Mouse (Mus musculus) ES-E14 (cell line): ENCODE measurements around the gene Olfr301. TPM values are rescaled to one million over a fixed set of nuclear protein-coding genes. Genes with fewer than 3 reads are reported as not detected.

Experiments
- DNase-seq: peaks from one replicate; pipeline ENCODE4 v3.0.0-alpha.2; 2013; ENCODE audit warnings: low read depth, low spot score
- H3K27ac ChIP-seq: 2 replicates; pipeline ENCODE4 v1.5.1; 2012; ENCODE audit warnings: low read depth, mild to moderate bottlenecking, low read length, moderate library complexity, mixed read lengths; ENCODE audit not compliant: poor library complexity, insufficient read depth, severe bottlenecking
- H3K36me3 ChIP-seq: 2 replicates; pipeline ENCODE4 v1.6.1; 2012; ENCODE audit warnings: mild to moderate bottlenecking, low read length, moderate library complexity, mixed read lengths; ENCODE audit not compliant: control insufficient read depth, poor library complexity, insufficient read depth, severe bottlenecking
- H3K4me1 ChIP-seq, 2 experiments: fragments of 150-350 bp in 1 of 2; sonication (generic) in 1 of 2; 2 replicates each; pipeline ENCODE4 v1.6.1; 2012; ENCODE audit warnings: low read length in 2 of 2, mild to moderate bottlenecking in 1 of 2, mixed read lengths in 1 of 2; ENCODE audit not compliant: control insufficient read depth in 2 of 2, insufficient read depth in 2 of 2, poor library complexity in 1 of 2
- H3K4me3 ChIP-seq, 2 experiments: fragments of 150-350 bp in 1 of 2; sonication (generic) in 1 of 2; 2 replicates each; pipeline ENCODE4 v1.5.1; 2012; ENCODE audit warnings: low read length in 2 of 2, low read depth in 1 of 2, mild to moderate bottlenecking in 1 of 2, mixed read lengths in 1 of 2; ENCODE audit not compliant: insufficient read depth in 1 of 2, poor library complexity in 1 of 2, severe bottlenecking in 1 of 2
- H3K9ac ChIP-seq: 2 replicates; pipeline ENCODE4 v1.6.1; 2012; ENCODE audit warnings: low read depth, mild to moderate bottlenecking, low read length, mixed read lengths; ENCODE audit not compliant: poor library complexity, insufficient read depth, severe bottlenecking
- H3K9me3 ChIP-seq: fragments of 150-350 bp; sonication (generic); 2 replicates; pipeline ENCODE4 v1.6.1; 2012; ENCODE audit warnings: low read depth, mild to moderate bottlenecking, low read length; ENCODE audit not compliant: control insufficient read depth, insufficient read depth
- CHD2 ChIP-seq: IDR thresholded peaks from 2 replicates; pipeline ENCODE4 v1.6.1; 2014; ENCODE audit warnings: mild to moderate bottlenecking, low read depth, low read length, inconsistent platforms
- HCFC1 ChIP-seq: IDR thresholded peaks from 2 replicates; pipeline ENCODE4 v1.6.1; 2012; ENCODE audit warnings: low read length, inconsistent platforms, borderline replicate concordance; ENCODE audit not compliant: insufficient read depth
- MAFK ChIP-seq: IDR thresholded peaks from 2 replicates; pipeline ENCODE4 v1.6.1; 2014; ENCODE audit warnings: mild to moderate bottlenecking, low read depth, low read length, inconsistent platforms; ENCODE audit not compliant: insufficient read depth
- ZC3H11A ChIP-seq: IDR thresholded peaks from 2 replicates; pipeline ENCODE4 v1.6.1; 2012; ENCODE audit warnings: low read depth, mild to moderate bottlenecking, inconsistent platforms, low read length, borderline replicate concordance
- ZNF384 ChIP-seq: IDR thresholded peaks from 2 replicates; pipeline ENCODE4 v1.6.1; 2012; ENCODE audit warnings: low read depth, low read length, inconsistent platforms
- in situ Hi-C, 2 experiments: fragments of 600-800 bp; cut with MboI; formaldehyde crosslinking; loops; one replicate each; pipeline ENCODE4 v1.15.1; 2025; ENCODE audit warnings: low sequenced_read_pairs in 2 of 2, inconsistent platforms in 1 of 2; ENCODE audit not compliant: unreplicated experiment in 2 of 2
- total RNA-seq: library from RNA; depleted of rRNA; stranded (reverse); fragments of 300-350 nt; gene quantifications from 2 replicates; pipeline ENCODE4 v1.2.3, GENCODE M21; 2012; rRNA removed

Gene Olfr301
- not detected in 2 replicates for total RNA-seq

- Histone ChIP-seq H3K4me1 (no peaks in the 10 kb centered on the region), H3K27ac (no peak within 1 kb of the TSS), H3K36me3 (no peaks in the 10 kb centered on the region), H3K9me3 (no peaks in the 10 kb centered on the region), H3K4me3 (no peak within 1 kb of the TSS), H3K9ac (no peak within 1 kb of the TSS)
- in situ Hi-C loops: no loop called here
- no peak for TF ChIP-seq ZC3H11A
- TF ChIP-seq CHD2: no peak
- DNase-seq: no peak
Measured at GRCm38 (mm10) chr7:86403546-86403945, at the start of gene Olfr301. Gene Olfr301 (plus strand): TSS chr7:86403846.

GRCm38 (mm10) chr7:86366828-86367227 is 36.8 kb upstream of the Olfr301 start, which contains the start of gene Olfr305:
Gene Olfr305 (minus strand): TSS chr7:86366928.
- H3K36me3 ChIP-seq: no peaks in the 10 kb centered on the region
- no peak within 1 kb of the TSS for H3K4me3 ChIP-seq
- no peaks in the 10 kb centered on the region for H3K9me3 ChIP-seq
- in situ Hi-C loops: no loop called here
- no peak within 1 kb of the TSS for H3K9ac ChIP-seq
- no peak for TF ChIP-seq ZNF384
- no peak for TF ChIP-seq HCFC1
- TF ChIP-seq CHD2: no peak
- no peak for TF ChIP-seq ZC3H11A
- no peak for TF ChIP-seq MAFK
- no peaks in the 10 kb centered on the region for H3K4me1 ChIP-seq
- H3K27ac ChIP-seq: no peak within 1 kb of the TSS
- no peak for DNase-seq

- peak; percentile 34 for DNase-seq
- no peaks in the 10 kb centered on the region for H3K4me1 ChIP-seq
- in situ Hi-C loops: no loop called here
- TF ChIP-seq CHD2: no peak
- TF ChIP-seq ZNF384: no peak
- TF ChIP-seq MAFK: no peak
- no peak for TF ChIP-seq HCFC1
- peak; percentile 14; the same call in 1 of the 2 replicates for TF ChIP-seq ZC3H11A
- H3K27ac ChIP-seq: no peak overlapping the region
- no peaks in the 10 kb centered on the region for H3K9me3 ChIP-seq
- no peaks in the 10 kb centered on the region for H3K36me3 ChIP-seq
- no peak overlapping the region for H3K9ac ChIP-seq
- no peak overlapping the region for H3K4me3 ChIP-seq
Measured at GRCm38 (mm10) chr7:86385769-86386168, 17.9 kb upstream of the Olfr301 start.

GRCm38 (mm10) chr7:86386558-86386957 is 17.1 kb upstream of the Olfr301 start, which contains the start of gene Olfr304:
Gene Olfr304 (minus strand): TSS chr7:86386658.
- Histone ChIP-seq H3K9ac (no peak within 1 kb of the TSS), H3K4me3 (no peak within 1 kb of the TSS), H3K9me3 (no peaks in the 10 kb centered on the region), H3K4me1 (no peaks in the 10 kb centered on the region), H3K36me3 (no peaks in the 10 kb centered on the region), H3K27ac (no peak within 1 kb of the TSS)
- TF ChIP-seq ZC3H11A (no peak), MAFK (no peak), CHD2 (no peak), HCFC1 (no peak), ZNF384 (no peak)
- no peak for DNase-seq
- in situ Hi-C loops: no loop called here

- no peak for DNase-seq
- H3K36me3 ChIP-seq: no peaks in the 10 kb centered on the region
- no peak for TF ChIP-seq MAFK
- TF ChIP-seq CHD2: no peak
- TF ChIP-seq ZC3H11A: no peak
- no peak for TF ChIP-seq ZNF384
- no peak for TF ChIP-seq HCFC1
- in situ Hi-C loops: no loop called here
- H3K27ac ChIP-seq: no peak within 1 kb of the TSS
- no peak within 1 kb of the TSS for H3K9ac ChIP-seq
- H3K9me3 ChIP-seq: no peaks in the 10 kb centered on the region
- no peaks in the 10 kb centered on the region for H3K4me1 ChIP-seq
- H3K4me3 ChIP-seq: no peak within 1 kb of the TSS
Measured at GRCm38 (mm10) chr7:86397689-86398088, 6.0 kb upstream of the Olfr301 start, which contains the start of gene Olfr303. Gene Olfr303 (minus strand): TSS chr7:86397789.
